Mouse (Mus musculus) adipocyte (in vitro differentiated cells): ENCODE data around the gene Atf1.
"Not testable (repeated sequence)": the region's sequence is repeated elsewhere in the genome, so short reads cannot be mapped to it uniquely, and the experiment has no call there.

Experiments used
- DNase-seq: peaks from one replicate; pipeline ENCODE4 v3.0.0-alpha.2; 2016; ENCODE audit warnings: low spot score

Atf1 gene

DNA sequence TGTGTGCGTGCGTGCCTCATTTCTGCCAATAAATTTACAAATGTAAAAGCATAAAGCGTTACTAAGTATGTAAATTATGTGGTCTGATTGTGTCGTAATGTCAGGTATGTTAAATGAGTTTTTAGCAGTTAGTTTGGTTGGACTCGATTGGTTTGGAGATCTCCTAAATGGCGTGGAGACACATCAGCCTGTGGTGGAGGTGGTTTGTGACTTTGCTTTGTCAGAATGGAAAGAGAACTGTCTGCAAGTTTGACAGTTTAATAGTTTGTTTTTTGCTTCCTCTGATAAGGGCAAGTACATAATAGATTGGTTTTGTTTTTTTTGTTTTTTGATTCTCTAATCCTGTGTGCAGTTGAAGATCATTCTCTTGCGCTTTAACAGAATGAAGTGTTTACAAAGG, 32.7 kb downstream of the Atf1 start:
- DNase-seq = not testable (repeated sequence)

DNA sequence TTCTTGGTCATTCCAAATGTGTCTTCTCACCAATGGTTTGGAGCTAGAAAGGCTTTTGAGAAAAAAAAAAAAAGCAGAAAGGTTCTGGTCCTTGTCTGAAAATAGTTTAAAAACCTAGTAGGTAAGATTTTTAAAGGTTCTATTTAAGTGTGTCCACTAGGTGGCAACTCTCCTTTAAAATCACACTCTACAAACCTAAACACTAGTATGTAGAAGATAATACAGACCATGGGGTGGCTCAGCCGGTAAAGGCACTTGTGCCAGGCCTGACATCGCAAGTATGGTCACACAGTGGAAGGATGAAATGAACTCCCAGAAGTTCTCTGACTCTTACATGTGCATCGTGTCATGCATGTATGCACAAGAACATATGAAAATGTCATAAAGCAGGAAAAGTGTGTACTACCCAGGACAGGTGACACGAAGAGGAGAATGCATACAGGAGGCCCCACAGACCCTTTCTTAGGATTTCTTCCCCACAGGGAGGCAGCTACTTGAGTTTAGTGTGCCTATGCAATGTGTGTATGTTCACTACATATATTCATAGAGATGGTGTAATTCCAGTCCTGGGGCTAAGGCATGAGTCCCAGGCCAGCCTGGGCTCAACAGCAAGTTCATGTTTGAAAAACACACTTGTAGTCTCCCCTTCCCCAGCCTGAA, 35.8 kb downstream of the Atf1 start:
- peak; percentile 26 for DNase-seq

DNA sequence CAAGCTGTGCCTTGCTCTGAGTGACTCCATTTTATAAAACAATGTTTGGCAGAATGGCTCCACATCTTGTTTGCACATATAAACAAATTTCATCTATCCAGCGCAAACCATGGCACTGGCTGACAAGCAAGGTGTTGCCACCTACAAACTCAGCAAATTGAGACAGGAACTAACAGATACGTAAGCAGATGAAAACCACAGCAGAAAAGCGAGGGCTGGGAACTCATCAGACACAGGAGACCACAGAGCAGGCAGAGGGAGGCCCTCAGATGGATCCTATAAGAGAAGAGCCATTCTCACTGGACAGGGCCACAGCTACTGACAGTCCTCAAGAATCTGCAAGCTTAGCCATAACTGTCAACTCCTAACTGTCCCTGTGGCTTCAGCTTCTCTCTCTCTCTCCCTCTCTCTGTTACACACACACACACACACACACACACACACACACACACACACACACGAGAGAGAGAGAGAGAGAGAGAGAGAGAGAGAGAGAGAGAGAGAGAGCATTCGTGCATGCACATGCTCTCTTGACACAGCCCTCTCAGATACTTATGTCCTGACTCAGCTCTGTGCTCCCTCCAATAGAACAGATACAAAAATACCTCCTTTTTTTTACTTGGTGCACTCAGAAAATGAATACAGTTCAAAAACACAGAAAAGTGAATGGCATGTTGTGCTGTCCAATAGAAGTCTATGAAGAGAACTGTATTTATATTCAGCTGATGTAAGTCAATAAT, 38.1 kb downstream of the Atf1 start:
- no peak for DNase-seq

DNA sequence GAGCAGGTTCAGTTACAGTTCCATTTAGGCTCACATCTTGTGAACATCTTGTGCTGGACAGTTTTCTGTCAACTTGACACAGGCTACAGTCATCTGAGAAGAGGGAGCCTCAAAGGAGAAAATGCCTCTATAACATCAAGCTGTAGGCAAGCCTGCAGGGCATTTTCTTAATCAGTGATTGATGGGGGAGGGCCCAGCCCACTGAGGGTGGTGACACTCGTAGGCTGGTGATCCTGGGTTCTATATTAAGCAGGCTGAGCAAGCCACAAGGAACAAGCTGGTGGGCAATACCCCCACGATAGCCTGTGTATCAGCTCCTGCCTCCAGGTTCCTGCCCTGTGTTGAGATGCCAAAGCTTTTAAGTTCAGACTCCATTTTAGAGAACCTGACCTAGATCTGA, 41.3 kb downstream of the Atf1 start:
- DNase-seq = no peak

DNA sequence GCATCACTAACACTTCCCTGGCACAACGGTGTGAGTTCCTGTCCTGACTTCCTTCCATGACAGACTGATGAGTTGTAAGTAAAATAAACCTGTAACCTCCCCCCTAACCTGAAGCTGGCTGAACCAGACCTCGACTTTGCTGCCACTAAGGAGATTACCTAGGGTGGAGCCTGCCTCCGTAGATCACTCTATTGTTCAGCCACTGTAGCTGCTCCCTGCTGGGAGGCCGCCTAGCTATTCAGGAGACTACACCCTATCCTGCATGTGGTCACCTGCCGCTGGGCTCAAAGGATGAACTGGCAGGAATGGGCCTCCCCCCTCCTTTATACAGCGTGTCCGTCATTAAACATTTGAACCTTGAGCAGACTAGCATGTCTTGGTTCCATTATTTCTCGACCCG, 42.2 kb downstream of the Atf1 start:
- DNase-seq = no peak

DNA sequence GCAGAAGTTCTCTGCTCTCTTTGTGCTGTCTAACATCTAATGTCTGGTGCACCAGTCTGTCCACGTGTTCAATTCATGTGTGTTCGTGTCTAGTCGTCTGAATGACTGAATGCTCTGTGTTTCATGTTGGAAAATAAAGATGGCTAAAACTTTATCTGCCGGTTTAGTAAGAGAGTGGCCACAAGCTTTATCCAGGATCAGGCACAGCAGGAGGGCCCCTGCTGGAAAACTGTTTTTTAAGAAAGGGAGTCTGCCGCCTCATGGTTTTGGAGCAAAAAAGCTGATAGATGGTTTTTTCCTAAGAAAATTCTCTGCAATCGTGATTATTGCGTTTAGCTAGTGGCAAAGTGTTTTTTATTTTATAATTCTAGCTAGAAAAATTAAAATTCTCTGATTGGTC, 43.0 kb downstream of the Atf1 start:
- DNase-seq = not testable (repeated sequence)

DNA sequence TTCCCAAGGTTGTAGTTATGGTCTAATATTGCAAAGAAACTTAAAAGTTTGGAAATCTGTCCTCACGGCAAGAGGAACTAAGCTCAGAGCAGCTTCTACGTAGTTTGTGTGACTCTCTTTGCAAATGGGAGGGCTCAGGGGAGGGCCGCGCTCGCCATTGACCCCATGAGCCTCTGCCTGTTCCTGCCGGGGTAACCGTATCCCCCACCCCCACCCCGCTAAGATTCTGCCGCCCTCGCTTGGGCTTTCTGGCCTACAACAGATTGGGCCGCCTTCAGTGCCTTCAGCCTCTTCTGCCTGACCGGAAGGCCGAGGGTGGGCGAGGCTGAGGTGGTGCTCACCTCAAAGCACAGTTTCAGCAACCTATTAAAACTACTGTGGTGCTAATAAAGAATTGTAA, 43.8 kb downstream of the Atf1 start:
- no peak for DNase-seq

DNA sequence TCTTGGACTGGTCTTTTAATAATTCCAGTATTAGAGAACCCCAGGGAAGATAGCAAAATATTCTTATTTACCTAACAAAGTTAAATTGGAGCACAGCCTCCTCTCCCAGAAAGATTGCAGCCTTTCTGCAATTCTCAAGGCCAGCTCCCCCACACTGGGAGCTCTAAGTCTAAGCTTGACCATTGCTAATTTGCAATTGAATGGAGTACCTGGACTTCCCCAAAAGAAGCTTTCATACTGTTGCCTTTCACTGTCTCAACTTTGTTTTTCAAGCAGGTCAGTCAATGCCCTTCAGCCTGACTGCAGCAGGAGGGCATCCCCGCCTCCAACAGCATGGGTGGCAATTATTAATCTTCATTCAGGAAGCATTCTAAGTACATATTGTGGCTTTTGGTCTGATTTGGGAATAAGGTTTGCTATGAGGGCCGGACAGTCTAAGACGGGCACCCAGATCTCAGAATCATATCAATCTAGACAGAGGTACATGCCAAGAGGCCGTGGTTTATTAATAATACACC, 46.2 kb downstream of the Atf1 start:
- not testable (repeated sequence) for DNase-seq

DNA sequence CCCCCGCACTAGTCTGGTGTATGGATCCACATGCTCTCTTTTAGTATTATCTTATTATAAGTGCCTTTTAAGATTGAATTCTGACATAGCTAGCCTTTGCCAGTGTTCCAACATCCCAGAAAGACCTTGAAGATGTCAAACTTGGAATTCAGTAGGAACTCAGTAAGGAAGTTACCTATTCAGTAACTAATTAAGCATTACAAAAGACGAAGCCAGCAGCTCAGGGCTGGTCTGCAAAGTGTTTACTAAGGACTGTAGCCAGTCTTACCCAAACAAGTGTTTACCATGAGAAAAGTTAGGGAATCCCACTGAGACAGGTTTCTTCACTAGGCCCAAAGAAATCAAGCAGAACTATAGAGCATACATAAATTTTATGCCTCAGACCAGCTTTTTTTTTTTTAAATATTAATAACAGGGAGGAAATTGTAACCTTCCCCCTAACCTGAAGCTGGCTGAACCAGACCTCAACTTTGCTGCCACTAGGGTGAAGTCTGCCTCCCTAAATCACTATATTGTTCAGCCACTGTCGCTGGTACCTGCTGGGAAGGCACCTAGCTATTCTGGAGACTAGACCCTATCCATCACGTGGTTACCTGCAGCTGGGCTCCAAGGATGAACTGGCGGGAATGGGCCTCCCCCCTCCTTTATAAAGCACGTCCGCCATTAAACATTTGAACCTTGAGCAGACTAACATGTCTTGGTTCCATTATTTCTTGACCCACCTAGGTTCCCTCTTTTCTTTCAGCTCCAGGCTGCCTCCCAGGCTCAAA, 47.4 kb downstream of the Atf1 start:
- DNase-seq = no peak

DNA sequence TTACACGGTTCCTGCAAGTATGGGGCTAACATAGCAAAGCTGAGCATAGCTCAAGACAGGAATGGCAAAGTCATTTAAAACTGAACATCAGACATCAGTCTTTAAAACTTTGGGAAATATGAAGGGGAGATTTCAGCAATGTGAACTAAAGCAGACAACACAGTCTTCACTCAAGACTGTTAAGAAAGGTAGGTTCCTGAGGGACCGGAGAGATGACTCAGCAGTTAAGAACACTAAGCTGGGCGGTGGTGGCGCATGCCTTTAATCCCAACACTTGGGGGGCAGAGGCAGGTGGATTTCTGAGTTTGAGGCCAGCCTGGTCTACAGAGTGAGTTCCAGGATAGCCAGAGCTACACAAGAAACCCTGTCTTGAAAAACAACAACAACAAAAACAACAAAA, 48.8 kb downstream of the Atf1 start:
- DNase-seq = no peak

DNA sequence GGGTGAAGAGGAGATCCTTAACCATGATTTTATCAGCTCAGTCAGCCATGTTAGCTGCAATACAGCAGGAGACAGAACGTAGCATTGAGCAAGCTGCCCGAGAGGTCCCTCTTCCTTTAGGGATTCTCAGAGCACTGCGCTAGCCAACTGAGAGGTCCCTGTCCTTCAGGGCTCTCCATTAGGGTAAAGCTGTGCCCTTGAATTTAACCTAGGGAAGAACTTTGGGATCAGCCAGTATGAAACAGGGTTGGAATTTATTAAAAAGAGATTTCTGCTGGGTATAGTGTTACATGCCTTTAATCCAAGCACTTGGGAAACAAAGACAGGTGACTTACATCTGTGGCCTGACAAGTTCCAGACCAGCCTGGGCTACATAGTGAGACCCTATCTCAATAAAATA, 50.0 kb downstream of the Atf1 start:
- no peak for DNase-seq

DNA sequence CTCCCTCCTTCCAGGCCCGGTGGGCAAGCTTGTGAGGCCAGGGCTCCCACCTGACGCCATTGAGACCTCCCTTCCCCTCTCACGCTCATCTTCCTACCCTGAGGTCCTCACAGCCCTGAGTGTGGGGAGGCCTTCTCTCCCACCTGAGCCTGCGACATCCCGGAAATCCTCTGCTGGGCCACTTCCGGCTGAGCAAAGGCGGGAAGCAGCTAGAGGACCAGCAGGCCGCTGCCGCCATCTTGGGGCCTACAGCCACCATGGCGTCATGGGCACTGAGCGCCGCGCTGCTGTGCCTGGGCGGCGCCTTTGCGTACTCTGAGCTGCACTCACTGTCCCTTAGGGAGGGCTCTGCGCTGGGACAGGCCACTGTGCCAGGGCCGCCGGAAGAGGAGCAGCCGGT, 53.0 kb downstream of the Atf1 start, which contains the start of gene Tmprss12:
Tmprss12 (plus strand) TSS at position 212 of the 400 bp plus-strand sequence.
- no peak for DNase-seq

DNA sequence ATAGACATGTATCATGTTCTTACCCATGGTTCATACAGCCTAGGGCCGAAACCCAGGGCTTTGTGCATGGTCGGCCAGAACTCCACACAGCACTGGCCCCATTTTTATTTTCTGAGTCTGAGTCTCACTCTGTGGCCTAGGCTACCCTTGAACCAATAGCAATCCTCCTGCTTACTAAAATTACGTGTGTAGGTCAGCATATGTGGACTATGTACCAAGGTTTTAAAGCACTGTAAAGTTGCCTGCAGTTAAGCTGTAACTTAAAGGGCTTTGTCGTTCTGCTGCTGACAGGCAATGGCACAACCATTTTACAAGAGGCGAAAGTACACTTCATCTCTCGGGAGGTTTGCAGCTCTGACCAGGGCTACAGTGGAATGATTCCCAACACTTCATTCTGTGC, 61.4 kb downstream of the Atf1 start:
- DNase-seq = no peak

DNA sequence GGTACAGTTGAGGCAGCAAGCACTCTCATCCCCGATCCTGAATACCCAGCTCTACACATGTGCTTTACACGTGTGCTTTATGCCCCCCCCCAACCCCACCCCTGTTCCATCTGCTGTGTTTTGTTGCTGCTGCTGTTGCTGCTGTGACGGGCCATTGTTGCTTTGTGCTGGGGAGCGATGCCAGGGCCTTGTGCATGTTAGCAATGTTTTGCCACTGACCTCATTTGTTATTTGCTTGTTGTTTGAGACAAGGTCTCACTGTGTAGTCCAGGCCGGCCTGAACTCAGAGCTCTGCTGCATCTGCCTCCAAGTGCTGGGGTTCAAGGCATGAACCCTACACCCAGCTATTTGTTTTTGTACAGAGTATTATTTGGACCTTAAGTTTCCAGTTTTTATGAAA, 63.2 kb downstream of the Atf1 start:
- DNase-seq = no peak

DNA sequence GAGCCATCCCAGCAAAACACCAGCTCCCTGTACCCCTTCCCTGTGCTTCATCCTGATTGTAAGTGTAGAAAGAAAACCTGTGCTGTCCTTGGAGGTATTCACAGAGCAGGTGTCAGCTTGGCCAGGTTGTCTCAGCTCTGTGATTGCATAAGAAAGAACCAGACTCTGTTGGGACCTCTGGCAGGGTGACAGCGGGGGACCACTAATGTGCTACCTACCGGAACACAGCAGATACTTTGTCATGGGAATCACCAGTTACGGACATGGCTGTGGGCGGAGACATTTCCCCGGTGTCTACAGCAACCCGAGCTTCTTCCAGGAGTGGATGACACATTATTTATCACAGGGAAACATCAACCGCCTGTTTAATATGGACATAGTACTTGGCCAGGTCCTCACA, 64.7 kb downstream of the Atf1 start:
- DNase-seq = no peak

DNA sequence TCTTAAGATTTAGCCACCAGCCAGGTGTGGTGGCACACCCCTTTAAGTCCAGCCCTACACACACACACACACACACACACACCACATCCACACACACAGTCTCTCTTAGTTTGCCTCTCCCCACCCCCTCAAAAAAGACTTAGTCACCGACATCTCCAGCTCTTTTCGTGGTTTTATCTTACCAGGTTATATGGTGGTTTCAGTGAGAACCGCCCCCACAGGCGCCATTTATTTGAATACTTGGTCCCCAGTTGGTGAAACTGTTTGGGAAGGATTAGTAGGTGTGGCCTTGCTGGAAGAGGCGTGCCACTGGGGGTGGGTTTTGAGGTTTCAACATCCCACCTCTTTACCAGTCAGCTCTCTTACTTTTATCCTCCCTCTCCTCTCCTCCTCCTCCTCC, 70.2 kb downstream of the Atf1 start:
- no peak for DNase-seq

DNA sequence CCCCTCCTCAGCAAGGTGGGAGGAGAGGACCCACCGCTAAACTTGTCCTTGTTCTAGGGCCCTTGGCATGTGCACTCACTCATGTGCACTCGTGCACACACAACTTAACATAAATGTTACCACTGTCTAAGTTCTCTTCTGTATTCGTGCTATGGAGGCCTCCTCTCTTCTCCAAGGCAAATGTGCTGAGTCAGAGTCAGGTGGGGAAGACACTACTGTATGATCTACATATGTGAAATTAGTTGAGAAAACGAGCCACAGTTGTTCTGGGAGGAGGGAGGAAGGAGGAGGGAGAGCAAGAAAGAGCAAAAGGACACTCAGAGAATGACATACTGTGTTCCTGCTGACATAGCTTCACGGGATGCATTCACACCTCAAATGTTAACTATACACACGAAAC, 72.9 kb downstream of the Atf1 start:
- DNase-seq = no peak

DNA sequence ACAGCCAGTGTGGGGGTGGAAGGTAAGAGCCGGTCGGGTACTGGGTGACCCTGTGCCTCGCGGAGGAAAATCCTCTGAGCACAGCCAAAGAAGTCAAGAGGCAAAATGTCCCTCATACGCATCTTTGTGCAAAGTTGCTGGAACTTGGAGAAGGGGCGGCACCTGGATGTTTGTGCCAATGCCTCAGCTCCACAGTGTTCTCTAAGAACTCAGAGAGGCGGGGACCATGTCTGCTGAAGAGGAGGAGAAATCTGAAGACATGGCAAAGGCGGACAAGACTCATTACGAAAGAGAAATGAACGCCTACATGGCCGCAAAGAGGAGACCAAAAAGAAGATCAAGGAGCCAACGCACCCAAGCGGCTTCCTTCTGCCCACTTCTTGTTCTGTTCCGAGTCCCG, 73.9 kb downstream of the Atf1 start:
- DNase-seq = peak; percentile 12

DNA sequence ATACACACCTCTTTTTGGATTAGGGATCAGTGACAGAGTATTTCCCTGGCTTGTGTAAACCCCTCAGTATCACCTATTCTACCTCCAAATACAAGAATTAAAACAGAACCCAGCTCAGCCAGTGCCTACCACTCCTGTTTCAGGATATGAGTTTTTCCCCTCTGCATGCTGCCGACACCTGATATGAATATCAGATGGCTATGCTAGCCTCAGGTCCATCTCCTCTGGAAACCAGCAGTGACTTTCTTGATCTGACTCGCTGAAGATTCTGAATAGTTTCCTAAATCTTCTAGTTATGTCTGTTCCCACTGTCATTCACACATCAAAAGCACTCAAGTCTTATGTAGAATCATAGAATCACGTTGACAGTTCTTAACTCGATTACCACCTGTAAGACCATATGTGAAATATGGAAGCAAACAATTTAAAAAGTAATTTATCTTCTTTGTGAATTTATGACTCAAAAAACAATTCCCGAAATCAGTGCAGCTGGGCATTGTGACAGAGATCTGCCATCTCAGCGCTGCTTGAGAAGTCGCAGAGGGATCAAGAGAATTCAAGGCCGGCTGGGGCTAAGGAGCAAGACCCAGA, 75.9 kb downstream of the Atf1 start:
- DNase-seq = no peak

DNA sequence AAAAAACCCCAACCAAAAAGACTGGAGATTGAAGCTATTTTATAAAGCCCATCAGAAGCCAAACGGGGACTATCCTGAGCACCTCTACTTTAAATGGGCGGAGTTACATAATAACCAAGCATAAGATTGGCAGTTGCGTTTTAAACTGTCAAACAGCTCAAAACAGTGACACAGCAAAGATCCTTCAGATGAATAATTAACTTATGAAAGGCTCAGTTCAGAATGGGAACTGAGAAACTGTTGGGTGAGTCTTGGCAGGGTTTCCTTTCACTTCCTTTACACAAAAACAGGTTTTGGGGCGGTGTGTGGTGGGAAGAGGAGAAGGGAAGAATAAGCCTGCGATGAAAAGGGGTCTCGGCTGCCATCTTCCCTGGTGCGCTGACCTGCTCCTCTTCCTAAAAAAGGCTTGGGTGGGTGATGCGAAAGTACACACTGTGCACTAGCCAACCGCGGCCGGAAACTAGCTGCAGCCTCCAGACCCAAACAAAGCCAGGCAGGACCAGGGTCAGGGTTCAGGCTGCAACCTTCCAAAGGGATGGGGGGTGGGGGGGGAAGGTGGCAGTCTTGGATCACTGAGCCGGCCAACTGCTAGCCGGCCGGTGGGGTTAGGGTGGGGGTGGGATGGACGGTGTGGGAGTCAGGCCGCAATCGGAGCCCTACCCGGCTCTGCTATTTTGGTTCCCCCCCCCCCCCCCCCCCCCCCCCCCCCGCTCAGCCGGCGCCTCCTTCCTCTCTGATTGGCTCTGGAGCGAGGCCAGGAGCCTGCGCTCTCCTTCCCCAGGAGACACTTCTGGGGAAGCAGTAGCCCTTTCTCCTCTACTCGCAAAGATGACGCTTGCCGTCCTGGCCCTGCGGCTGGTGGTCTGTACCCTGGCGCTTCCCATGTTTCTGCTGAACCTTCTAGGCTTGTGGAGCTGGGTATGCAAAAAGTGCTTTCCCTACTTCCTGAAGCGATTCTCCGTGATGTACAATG, 76.7 kb downstream of the Atf1 start, which contains the start of gene Mettl7a1:
Mettl7a1 (plus strand) TSS at position 122 of the 973 bp plus-strand sequence.
- peak; percentile 87 for DNase-seq

DNA sequence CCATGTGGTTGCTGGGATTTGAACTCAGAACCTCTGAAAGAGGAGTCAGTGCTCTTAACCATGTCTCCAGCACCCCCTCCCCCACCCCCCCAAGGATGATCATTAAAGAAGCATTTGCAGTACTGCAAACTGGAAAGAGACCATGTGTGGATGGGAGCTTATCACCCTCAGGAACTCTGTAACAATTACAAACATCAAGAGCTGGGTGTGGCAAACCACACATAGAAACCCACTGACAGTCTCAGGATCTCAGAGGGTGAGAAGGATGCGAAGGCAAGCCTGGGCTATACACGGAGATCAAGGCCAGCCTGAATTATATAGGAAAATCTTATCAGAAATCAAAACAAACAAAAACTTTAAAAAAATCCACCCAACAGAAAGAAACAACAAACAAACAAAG, 78.6 kb downstream of the Atf1 start:
- DNase-seq = no peak
